Mouse (Mus musculus) heart, adult 8-10 months (tissue): ENCODE measurements around the gene Rnf157. TPM values are rescaled to one million over a fixed set of nuclear protein-coding genes. Genes with fewer than 3 reads are reported as not detected.
A peak's percentile ranks its signal among the peaks of the same experiment; 100 is the strongest.

ENCODE experiments used
- DNase-seq: peaks from one replicate; pipeline ENCODE4 v3.0.0; 2022; ENCODE audit warnings: low spot score
- total RNA-seq, 4 experiments: library from RNA; stranded (reverse); gene quantifications; 2 replicates each; pipeline ENCODE4 v1.2.4; 2022

Gene Rnf157
- total RNA-seq: 10 to 100 TPM in 2 of 4 experiments, 1 to 10 TPM in 2; 7.5 to 12.5 (median 9.4) TPM

DNA sequence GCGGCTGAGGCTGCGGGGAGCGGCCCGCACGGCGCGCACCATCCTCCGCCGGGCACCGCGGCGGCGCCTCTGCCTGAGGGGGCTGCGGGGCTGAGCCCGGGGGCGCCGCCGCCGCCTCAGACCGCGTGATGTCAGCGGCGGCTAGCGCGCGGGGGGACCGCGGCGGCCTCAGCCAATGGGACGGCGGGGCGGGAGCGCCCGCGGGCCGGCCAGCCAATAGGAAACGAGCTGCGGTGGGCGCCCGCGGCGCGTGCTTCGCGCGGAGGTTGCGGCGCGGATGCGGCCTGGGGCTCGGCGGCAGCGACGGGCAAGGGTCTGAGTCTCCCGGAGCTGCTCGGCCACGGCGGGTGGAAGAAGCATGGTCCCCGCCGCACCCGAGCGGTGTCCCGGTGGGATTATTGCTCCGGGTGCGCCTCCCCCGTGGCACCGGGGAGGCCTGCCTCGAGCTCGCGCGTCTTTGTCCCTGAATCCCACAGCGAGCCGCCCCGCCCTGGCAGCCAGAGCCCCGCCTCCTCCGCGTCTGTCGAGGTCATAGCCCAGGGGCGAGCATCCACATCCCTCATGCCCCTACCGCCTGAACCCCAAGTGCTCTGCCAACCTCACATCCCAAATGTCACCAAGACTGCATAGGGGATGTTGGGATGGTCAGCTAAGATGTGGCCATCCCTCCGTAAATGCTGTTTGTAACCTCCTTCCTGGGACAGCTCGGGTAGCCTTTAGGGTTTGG is at the start of gene Rnf157:
Rnf157 (minus strand) TSS at position 129 of the 727 bp plus-strand sequence.
- peak; percentile 72 for DNase-seq

DNA sequence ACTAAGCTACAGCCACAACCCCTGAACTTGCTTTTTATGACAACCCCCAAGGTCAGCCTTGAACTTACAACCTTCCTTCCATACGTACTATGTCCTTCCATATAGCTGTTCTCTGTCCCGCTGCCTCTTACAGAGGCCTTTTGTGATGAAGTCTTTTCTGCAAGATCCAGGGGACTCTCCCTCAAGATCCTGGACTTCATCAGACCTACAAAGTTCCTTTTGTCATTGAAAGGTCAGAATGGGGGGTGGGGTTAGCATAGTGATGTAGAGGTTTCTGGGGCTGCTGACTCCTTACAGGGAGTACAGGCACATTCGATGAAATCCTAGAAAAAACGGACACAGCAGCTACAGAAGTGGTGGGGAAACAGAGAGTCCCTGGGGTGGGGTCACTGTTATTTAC is 47.0 kb upstream of the Rnf157 start:
- DNase-seq: no peak

DNA sequence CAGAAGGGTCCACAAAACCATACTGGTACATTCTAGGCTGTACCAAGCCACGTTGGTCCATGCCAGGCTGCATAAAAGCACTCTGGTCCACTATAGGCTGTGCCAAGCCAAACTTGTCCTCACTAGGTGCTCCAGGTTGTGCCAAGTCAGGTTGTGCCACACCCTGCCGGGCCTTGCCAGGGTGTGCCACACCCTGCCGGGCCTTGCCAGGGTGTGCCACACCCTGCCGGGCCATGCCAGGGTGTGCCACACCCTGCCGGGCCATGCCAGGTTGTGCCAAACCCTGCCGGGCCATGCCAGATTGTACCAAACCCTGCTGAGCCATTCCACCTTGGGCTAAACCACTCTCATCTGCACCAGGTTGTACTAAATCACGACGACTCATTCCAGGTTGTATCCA is 43.4 kb upstream of the Rnf157 start:
- no peak for DNase-seq

DNA sequence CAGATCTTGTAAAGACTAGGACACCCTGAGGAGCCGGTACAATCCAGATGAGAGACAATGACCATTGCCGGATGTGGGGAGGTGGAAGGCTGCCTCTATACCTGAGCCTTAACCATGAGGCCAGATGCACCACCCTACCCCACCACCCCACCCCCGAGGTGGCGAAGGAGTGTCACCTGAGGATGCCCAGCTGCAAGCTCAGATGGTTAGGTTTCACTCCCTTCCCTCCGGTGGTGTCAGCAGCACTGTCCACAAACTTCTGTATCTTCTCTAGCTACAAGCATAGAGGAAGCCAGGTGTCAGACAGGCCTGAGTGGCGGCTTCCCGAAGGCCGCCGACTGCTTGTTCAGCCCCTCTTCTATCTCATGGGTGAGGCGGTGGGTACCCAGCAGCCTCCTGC is 41.1 kb upstream of the Rnf157 start:
- no peak for DNase-seq

DNA sequence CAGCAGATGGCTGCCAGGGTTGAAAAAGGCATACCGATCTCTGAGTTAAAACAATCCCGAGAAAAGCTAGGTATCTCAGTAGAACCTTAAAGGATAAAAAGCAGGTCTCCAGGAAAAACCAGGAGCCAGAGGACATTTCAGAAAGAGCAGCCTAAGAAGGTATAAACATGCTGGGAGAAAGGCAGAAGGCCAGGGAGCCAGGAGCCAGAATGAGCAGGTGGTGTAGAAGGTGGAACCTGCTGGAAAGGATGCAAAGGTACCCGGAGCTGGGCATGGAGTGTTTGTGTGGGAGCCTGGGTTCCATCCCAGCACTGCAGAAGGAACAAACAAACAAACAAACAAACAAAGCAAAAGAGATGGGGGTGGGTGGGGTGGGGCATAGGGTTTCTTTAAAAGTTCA is 36.5 kb upstream of the Rnf157 start:
- no peak for DNase-seq

DNA sequence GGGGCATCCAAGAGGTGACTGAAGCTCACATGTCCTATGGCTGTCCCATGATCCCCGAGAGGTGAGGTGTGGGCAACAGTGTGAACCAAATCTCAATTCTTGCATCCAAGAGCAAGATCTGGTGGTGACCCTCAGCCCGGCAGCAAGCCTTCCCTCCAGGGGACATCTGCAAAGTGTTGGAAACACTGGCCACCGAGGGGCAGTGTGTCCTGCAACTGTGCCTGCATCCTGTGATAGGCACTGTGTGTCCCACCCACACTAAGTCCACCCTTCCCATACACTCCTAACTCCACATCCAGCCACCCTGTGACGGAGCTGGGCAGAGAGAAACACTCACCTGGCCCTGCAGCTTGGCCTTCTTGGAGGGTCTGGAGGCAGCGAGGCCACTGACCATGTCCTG is 35.0 kb upstream of the Rnf157 start:
- no peak for DNase-seq

DNA sequence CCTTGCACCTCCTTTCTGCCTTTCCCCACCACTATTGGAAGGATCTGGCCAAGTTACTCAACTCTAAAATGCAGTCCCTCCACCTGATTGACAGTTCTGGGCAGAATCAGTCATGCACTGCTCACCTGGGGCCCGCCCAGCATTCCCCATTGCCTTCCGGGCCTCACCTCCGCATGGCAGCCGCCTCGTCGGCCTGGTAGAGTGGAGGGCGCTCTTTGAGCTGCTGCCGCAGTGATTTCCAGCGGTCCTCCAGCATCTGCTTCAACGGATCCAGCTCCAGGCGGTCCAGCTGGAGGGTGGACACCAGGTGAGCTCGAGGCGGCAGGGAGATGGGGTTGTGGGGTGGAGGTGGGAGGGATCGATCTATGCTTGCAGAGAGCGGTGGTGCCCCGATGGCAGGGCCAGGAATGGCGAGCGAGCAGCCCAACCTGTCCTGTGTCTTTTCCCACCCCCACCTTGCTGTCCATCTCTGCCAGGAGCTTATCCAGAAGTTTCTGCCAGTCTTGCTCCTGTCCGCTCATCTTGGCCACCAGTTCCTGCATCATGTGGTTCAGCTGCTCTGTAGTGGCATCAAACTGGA is 33.6 kb upstream of the Rnf157 start:
- DNase-seq: no peak

DNA sequence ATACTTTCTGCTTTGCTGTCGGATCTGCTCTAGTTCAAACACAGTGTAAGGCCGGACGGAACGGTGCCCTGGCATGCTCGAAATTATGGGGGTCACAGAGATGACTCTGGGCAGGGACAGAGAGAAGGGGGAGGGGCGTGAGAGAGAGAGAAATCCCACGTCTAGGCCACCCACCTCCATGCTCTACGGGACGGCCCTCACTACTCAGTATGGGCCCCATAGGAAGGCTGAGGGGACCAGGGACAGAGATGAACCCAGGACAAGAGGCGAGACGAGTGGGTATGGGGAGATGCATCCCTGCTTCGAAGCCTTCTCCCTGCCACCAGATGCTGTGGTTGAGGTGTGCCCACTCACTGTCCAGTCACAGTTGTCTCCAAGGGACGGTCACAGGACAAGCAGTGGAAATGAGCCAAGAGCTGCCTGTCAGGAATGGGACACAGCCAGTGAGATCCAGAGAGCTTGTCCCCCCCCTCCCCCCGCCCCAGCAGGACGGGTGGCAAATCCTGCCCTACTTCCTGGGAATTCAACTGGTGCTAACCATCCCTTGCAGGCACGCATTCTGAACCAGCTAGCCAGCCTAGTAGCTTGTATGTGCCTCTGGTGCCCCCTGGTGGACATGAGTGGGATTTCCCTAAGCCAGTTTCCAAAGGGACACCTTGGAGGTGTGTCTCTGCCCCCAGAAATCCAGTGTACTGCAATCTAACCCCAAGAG is 32.9 kb upstream of the Rnf157 start:
- DNase-seq: peak; percentile 92

DNA sequence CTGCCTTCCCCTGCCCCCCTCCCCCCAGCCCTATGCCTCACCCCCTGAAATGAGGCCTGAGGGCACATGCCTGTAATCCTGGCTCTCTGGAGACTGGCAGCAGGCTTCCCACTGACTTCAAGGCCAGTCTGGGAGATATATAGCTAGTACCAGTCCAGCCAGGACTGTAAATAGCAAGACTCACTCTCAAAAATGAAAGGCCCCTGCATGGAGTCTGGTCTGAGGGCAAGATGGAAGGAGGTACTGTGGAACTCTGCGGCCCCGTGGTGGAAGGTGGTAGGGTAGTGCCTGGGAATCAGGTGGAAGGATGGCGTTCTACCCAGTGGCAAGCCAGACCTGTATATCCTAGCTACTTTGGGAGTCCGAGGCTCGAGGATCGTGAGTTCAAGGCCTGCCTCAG is 31.1 kb upstream of the Rnf157 start:
- DNase-seq: no peak

DNA sequence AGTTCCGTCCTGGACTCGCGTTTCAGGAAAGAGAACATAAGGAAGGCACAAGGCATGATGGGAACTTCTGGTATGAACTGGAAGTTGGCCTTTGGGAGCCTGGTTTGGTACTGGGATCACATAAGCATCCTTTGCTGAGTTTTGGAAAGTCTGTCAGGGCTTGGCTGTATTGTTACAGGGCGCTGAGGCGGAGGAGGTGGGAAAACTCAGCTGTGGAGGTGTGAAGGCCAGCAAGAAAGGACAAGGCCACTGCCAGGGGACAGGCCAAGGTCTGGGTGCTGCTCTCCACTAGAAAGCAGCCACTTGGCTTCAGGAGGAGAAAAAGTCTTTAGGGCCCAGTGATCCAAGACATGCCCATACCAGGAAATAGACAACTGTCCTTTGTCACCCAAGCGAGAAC is 30.5 kb upstream of the Rnf157 start:
- no peak for DNase-seq

DNA sequence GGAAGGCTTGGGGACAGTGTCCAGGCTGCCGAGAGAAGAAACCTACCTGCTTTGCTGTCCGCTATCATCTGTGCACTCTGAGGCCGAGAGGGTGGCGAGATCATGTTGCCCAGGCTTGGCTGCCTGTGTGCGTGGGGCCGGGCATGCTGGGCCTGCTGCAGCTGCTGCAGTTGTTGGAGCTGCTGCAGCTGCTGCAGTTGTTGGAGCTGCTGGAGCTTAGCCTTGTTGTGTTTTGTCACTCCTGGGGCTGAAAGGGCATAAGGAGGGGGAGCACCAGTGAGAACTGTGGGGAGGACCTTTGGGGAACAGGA is 30.0 kb upstream of the Rnf157 start:
- DNase-seq: no peak

DNA sequence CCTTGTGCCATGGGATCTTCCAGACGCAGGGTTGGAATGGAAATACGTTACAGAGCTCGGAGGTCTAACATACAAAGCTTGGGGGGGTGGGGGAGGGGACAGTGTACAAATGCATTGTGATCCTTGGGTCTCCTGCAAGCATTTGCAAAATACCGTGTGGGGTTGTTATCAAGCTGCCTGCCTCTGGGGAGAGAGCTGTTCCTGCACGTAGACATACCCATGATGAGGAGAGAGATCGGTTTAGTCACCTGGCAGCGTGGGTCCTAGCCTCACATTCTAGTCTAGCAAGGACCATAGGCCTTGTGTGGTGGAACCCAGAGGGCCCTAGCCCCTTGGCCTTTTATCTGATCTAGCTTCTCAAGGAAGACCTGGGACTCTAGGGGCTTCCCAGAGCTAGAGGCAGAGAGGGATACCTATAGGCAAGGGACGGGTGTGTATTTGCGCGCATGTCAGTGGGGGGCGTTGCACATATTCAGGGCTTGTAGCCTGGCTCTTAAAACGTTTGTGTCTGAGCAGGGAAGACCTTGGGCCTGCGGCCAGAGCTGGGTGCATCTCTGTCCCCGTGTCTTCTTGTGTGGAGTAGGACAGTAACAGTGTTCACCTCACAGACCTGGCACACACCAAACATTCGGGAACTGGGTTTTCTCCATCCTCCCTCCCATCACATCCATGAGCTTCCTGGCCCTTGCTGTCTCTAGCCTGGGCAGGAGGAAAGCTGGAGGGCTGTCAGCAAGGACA is 29.5 kb upstream of the Rnf157 start:
- DNase-seq: no peak

DNA sequence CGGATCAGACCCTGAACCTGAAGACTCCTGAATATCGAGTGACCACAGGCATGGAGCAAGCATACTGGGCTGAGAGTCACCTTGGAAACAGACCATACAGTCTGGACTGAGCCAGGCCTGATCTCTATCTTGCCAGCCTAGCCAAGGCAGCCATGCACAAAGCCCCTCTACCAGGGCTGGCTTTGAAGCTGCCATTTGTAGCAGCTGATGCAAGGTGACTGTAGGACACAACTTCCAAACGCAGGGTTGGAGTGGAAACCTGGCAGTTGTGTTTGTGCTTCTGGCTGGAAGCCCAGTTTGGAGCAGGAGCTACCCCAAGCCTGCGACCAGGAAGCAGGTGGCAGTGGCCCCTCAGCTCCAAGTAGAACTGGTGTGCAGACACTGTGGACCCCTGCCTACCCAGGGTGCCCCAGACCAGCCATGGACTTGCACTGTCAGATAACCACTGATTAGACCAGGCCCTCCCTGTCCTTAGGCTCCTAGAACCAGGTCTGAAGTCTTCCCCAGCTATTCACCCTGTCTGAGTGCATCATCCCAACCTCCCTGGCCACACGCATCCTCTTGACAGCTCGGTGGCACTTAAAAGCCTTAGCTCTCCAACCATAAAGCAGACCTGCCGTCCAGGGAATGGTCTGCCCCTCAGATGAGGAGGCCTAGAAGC is 27.7 kb upstream of the Rnf157 start:
- DNase-seq: no peak

DNA sequence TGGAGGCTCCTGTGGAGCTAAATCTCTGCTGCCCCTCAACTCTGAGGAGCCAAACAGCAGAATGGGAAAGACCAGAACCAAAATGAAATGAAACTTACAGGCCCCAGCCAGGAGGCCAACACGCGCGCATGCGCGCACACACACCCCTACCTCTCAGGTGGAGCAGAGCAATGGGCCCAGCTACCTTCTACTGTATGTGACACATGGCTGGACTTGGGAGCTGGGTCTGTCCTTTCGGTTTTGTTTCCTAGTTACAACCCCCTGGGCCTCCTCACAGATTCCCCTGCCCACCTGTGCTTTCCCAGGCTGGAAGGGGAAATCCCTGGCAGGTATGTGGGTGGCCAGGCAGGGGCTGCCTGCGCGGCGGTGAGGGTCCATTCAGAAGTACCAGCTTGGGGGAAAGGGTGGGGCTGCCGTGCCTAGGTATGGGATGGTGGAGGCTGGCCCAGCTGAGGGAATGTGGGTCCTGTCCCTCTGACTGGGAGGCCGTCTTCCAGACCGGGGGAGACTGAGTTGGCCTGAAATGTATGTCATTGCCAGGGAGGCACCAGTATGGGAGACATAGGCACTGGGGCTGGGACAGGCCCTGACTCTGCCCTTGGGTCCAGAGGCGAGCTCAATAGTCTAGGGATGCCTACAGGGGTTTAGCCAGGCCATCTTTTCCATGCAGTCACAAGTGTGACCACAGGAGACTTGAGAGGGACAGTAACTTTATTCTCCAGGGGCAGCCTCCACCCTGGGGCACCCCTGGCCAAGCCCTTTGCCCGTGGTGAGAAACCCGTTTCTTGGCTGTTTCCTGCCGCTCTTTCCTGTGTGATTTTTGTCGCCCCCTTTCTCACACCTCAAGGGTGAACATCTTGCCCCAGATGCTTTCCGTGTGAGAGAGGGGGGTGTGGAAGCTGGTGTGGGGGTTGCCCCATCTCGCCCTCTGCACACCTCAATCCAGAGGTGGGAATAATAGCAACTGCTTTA is 26.7 kb upstream of the Rnf157 start:
- no peak for DNase-seq

DNA sequence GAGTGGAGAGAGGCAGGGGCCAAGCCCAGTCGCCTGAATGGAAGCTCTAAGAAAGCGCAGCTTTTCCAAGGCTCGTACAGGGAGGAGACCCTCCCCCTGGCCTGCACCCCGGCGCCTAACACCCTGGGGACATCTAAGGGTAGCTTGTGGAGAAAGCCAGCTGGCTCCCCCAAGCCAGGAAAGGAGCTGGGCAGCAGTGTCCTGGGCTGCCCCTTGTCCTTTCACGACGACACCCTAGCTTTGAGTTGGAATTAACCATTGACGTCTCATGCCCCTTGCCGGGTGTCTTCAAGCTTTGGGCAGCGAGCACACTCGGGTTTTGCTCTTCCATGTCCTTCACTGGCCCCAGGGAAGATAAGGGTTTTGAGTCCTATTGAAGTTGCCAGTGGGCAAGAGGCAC is 24.7 kb upstream of the Rnf157 start:
- no peak for DNase-seq

DNA sequence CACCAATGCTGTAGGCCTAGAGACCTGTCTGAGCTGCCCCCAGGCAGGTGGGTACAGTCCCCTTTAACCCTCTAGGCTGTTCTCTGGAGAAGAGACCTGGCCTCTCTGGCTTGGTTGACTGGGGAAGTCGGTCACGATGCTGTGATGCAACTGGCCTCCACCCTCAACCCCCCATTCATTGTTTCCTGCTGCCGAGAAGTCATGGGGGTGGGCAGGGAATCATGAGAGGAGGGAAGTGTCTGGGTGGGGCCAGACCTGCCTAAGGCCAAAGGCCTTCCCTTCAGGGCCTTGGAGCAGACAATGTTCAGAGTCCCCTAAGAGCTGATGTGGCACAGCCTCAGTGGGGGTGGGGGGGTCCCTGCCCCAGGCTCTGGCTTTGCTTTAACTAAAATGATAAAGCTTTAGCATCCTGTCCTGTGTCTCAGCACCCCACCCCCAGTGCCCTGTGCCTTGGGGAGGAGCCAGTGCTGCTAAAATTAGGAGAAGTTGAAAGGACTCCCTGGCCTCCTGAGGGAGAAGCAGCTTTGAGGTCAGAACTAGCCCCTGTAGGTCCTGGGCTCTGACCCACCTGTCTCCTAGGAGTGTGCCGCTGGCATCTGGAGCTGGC is 24.0 kb upstream of the Rnf157 start:
- DNase-seq: peak; percentile 68

DNA sequence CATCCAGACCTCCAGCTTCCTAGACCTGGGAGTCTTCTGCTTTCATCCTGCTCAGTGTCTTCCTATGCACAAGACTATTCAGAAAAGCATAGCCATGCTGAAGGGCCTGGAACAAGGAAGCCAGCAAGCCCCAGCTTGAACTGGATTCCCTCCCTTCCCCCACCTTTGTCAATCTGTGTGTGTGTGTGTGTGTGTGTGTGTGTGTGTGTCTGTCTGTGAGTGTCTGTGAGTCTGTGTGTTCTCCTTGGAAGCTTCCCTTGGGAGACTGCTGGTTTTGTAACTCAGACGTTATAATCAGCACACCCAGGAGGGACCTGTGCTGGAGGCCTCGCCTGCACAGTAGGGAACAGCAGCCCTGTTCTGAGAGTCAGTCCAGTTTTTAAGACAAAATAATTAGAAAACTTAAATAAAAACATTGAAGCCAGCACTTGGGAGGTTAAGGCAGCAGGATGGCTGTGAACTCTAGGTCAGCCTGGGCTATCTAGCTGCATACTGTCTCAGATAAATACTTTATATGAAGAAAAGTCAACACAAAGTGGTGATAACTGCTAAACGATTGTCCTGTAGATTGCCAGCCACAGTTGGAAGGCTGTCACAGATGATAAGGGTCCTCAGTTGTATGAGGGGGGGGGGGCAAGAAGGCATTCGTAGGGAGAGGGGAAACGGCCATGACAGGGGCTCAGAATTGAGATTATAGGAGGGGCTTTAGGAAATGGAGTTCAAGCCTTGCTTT is 23.3 kb upstream of the Rnf157 start:
- no peak for DNase-seq

DNA sequence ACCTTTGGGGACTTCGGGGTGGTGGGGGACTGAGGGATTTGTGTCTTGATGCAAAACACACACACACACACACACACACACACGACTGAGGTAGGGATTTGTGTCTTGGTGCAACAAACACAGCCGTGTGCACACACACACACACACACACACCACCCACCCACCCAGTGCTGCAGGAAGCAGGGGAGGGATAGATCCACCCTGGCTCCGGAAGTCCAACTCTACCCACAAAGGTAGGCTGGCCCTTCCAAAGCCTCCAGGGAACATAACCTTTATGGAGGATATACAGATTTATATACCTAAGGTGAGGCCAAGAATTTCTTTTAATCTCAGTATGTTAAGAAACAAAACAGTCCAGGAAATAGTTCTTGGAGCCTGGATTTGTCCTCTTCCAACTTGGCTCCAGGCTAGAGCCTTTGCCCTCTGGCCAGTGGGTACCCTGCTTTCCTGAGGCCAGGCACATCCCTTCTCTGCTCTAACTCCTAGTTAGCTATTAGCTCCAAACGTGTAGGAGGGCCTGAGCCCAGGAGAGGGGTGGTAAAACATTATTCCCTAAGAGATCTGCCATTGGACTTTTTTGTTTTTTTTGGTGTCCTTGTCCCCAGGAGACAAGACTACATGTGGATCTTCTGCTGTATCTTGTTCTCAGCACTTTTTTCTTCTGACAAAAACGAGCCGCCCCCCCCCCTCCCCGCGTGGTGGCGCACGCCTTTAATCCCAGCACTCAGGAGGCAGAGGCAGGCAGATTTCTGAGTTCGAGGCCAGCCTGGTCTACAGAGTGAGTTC is 22.3 kb upstream of the Rnf157 start:
- no peak for DNase-seq
